Mouse (Mus musculus) megakaryocyte, embryonic 14.5 days (primary cell): ENCODE measurements around the gene Ubxn11.

Experiments used
- FLI1 ChIP-seq: IDR thresholded peaks from 2 replicates; pipeline ENCODE4 v1.6.1; 2012; ENCODE audit warnings: low read length, inconsistent platforms, mixed read lengths
- GATA1 ChIP-seq: IDR thresholded peaks from 3 replicates; pipeline ENCODE4 v1.6.1; 2012; ENCODE audit warnings: mixed read lengths, low read length, inconsistent platforms, borderline replicate concordance

GRCm38 (mm10) chr4:134058908-134059307, 43.5 kb upstream of the Ubxn11 start:
- no peak for TF ChIP-seq GATA1
- no peak for TF ChIP-seq FLI1
